ENCODE assay signal across 26 mouse cellular contexts in the genomic region with DNA sequence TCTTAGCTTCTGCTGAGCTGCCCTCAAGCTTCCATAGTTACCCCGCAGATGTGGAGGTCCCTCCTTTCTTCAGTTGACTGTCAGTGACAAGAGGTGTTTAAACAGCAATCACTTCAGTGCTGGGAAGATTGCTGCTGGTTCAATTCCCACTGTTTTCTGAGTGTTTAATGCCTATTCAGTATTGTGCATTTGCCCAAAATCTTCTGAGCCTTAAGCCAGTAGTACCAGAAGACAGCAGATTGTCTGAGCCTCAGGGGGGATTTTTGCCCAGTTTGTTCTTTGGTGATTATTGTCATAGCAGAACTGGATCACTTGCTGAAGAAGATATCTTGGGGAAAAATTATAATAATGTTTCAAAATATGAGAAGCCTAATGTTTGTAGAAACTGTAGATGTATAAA.
DNase-seq lines count a peak whose midpoint lies in the region; ATAC-seq and TF ChIP-seq lines count a peak whose summit lies in the region.
"Had no signal": no experiment of that assay in that cellular context is flagged by ENCODE, and none has a peak within 500 bp of the region (broad histone marks: within the 10 kb centered on the region; RNA-seq: fewer than 3 reads in every experiment).

No protein-coding gene starts in this region.

- ATAC-seq in forebrain, embryonic 11.5 days (replicated peaks; ENCODE audit: low FRiP score): no peak
- ATAC-seq: activated CD4-positive, CD25-positive, alpha-beta regulatory T cell, adult 4 months; inflammation-experienced regulatory T-cells, adult 6 months; liver, postnatal 0 days had no signal

- no peak overlapping the region for H3K27ac ChIP-seq in left cerebral cortex, adult 2 months
- peak overlapping the region; percentile 40 for H3K27ac ChIP-seq in cerebellum, adult 2 months (ENCODE audit: insufficient read depth, low read length)
- H3K27ac ChIP-seq in forebrain, embryonic 11.5 days (ENCODE audit: low read depth, low read length): no peak overlapping the region
- H3K27ac ChIP-seq: embryonic facial prominence, embryonic 13.5 days; forebrain, embryonic 12.5 days; hindbrain, embryonic 13.5 days; limb, embryonic 13.5 days; midbrain, embryonic 12.5 days; neural tube, embryonic 15.5 days had no signal

- intact Hi-C loops in left cerebral cortex, postnatal 4 days (cut with DNase I): no loop called here
- intact Hi-C loops in left cerebral cortex, adult 2 months (cut with DNase I): loop anchor here (5.0 kb wide), 1 partner anchor 136 kb away; the partner anchor contains the start of gene Zfand5

- TF ChIP-seq POLR2A in cerebellum, adult 2 months (IDR thresholded peaks at IDR 0.05; ENCODE audit: borderline replicate concordance, insufficient read depth, low read length): no peak

- no peak overlapping the region for H3K4me2 ChIP-seq in forebrain, embryonic 11.5 days (ENCODE audit: low read depth, low read length, severe bottlenecking)
- H3K4me2 ChIP-seq: embryonic facial prominence, embryonic 13.5 days; forebrain, embryonic 12.5 days; hindbrain, embryonic 13.5 days; limb, embryonic 13.5 days; liver, embryonic 11.5 days; midbrain, embryonic 12.5 days; neural tube, embryonic 15.5 days had no signal

- peaks cover 26% of the 10 kb centered on the region; the same call in 1 of the 2 replicates for H3K4me1 ChIP-seq in cerebellum, adult 2 months (ENCODE audit: control insufficient read depth, insufficient read depth, low read length)
- peaks cover 2% of the 10 kb centered on the region for H3K4me1 ChIP-seq in forebrain, embryonic 11.5 days (replicated peaks; ENCODE audit: control insufficient read depth, insufficient read depth, low read length)
- H3K4me1 ChIP-seq: embryonic facial prominence, embryonic 13.5 days; limb, embryonic 13.5 days; neural tube, embryonic 15.5 days had no signal

- H3K36me3 ChIP-seq in forebrain, embryonic 11.5 days (ENCODE audit: control insufficient read depth, insufficient read depth, low read length): no peaks in the 10 kb centered on the region
- H3K36me3 ChIP-seq: embryonic facial prominence, embryonic 13.5 days; forebrain, embryonic 12.5 days; hindbrain, embryonic 13.5 days; limb, embryonic 13.5 days; midbrain, embryonic 12.5 days; neural tube, embryonic 15.5 days had no signal

- no peak overlapping the region for H3K9ac ChIP-seq in forebrain, embryonic 11.5 days (ENCODE audit: low read length)
- H3K9ac ChIP-seq: embryonic facial prominence, embryonic 13.5 days; forebrain, embryonic 12.5 days; hindbrain, embryonic 13.5 days; limb, embryonic 13.5 days; liver, postnatal 0 days; midbrain, embryonic 12.5 days; neural tube, embryonic 15.5 days had no signal

- WGBS in cerebellum, adult 2 months: 16% methylated on average over 1 of the region's 1 CpGs
- WGBS in forebrain, embryonic 11.5 days: 74% methylated on average over 1 of the region's 1 CpGs

- TF ChIP-seq CTCF in left cerebral cortex, adult 2 months (IDR thresholded peaks at IDR 0.05): no peak
- no peak for TF ChIP-seq CTCF in cerebellum, adult 2 months (IDR thresholded peaks at IDR 0.05; ENCODE audit: borderline replicate concordance, insufficient read depth, low read depth, low read length)

- H3K9me3 ChIP-seq in forebrain, embryonic 11.5 days (ENCODE audit: control insufficient read depth, low read length): no peaks in the 10 kb centered on the region
- H3K9me3 ChIP-seq: embryonic facial prominence, embryonic 13.5 days; forebrain, embryonic 12.5 days; hindbrain, embryonic 13.5 days; limb, embryonic 13.5 days; midbrain, embryonic 12.5 days; neural tube, embryonic 15.5 days had no signal

- DNase-seq in left cerebral cortex, postnatal 4 days: peak; percentile 36
- DNase-seq in left cerebral cortex, adult 2 months (ENCODE audit: extremely low spot score in 1 of 2, low spot score in 2 of 2): no peak
- DNase-seq in cerebellum, adult 2 months: peak; percentile 58 to 77
- DNase-seq in cerebellum, adult 9-11 months: peak; percentile 67
- DNase-seq in forebrain, embryonic 11.5 days (ENCODE audit: low spot score): no peak
- no peak for DNase-seq in T-cell, adult 2 months (ENCODE audit: low spot score)
- DNase-seq: adrenal gland, adult 2 months; adrenal gland, postnatal 36 days; B cell, adult 2 months; embryo, embryonic 11 days; gastrocnemius, postnatal 10 days; kidney, adult 11 months; kidney, postnatal 25 days; liver, postnatal 0 days; lung, postnatal 36 days; retina, postnatal 1 day; right cerebral cortex, postnatal 14 days had no signal

- H3K4me3 ChIP-seq in left cerebral cortex, adult 2 months: no peak overlapping the region
- no peak overlapping the region for H3K4me3 ChIP-seq in cerebellum, adult 2 months (replicated peaks; ENCODE audit: insufficient read depth, low read depth, low read length)
- no peak overlapping the region for H3K4me3 ChIP-seq in forebrain, embryonic 11.5 days (ENCODE audit: low read depth, low read length)
- H3K4me3 ChIP-seq: embryonic facial prominence, embryonic 13.5 days; forebrain, embryonic 12.5 days; hindbrain, embryonic 13.5 days; limb, embryonic 13.5 days; midbrain, embryonic 12.5 days; neural tube, embryonic 15.5 days had no signal

- no peaks in the 10 kb centered on the region for H3K27me3 ChIP-seq in cerebellum, adult 2 months (ENCODE audit: control insufficient read depth, insufficient read depth, low read length)
- no peaks in the 10 kb centered on the region for H3K27me3 ChIP-seq in forebrain, embryonic 11.5 days (ENCODE audit: control insufficient read depth, insufficient read depth, low read length)
- H3K27me3 ChIP-seq: embryonic facial prominence, embryonic 13.5 days; forebrain, embryonic 12.5 days; hindbrain, embryonic 13.5 days; limb, embryonic 13.5 days; midbrain, embryonic 12.5 days; neural tube, embryonic 15.5 days had no signal

Comparison
In these comparisons a context has a peak if more than half of its experiments do, and no peak if none do; other contexts are left out.
1. DNase-seq: peak in left cerebral cortex, postnatal 4 days (single experiment), cerebellum, adult 2 months (2 of 2) and cerebellum, adult 9-11 months (single experiment); none in left cerebral cortex, adult 2 months (0 of 2), forebrain, embryonic 11.5 days (single experiment) and T-cell, adult 2 months (single experiment).